Mouse (Mus musculus) hindbrain, embryonic 14.5 days (tissue): Measurements from ENCODE around the gene Ap5z1. TPM values are rescaled to one million over a fixed set of nuclear protein-coding genes. Genes with fewer than 3 reads are reported as not detected.
A peak's percentile ranks its signal among the peaks of the same experiment; 100 is the strongest.

Experiments used
- ATAC-seq: fragments of 200-750 bp; cut with Nextera tagmentation; 2 replicates; pipeline ENCODE4 v1.8.0; 2017; ENCODE audit warnings: moderate number of reproducible peaks, mild to moderate bottlenecking, moderate TSS enrichment, moderate library complexity; ENCODE audit not compliant: low FRiP score
- DNase-seq: peaks from one replicate; pipeline ENCODE4 v3.0.0-alpha.2; 2015; ENCODE audit warnings: low spot score
- H3K27ac ChIP-seq: fragments of 300-500 bp; sonication (generic); 2 replicates; pipeline ENCODE4 v1.5.1; 2014; ENCODE audit warnings: mild to moderate bottlenecking, moderate library complexity
- H3K27me3 ChIP-seq: fragments of 300-500 bp; sonication (generic); 2 replicates; pipeline ENCODE4 v1.6.1; 2014; ENCODE audit warnings: mild to moderate bottlenecking, low read length, mixed read lengths; ENCODE audit not compliant: control insufficient read depth, insufficient read depth
- H3K36me3 ChIP-seq: fragments of 300-500 bp; sonication (generic); replicated peaks from 2 replicates; pipeline ENCODE4 v1.6.1; 2014; ENCODE audit not compliant: control insufficient read depth, insufficient read depth
- H3K4me1 ChIP-seq: fragments of 300-500 bp; sonication (generic); replicated peaks from 2 replicates; pipeline ENCODE4 v1.6.1; 2014; ENCODE audit warnings: antibody characterized with exemption, low read length, mixed read lengths; ENCODE audit not compliant: control insufficient read depth, insufficient read depth
- H3K4me2 ChIP-seq: fragments of 300-500 bp; sonication (generic); replicated peaks from 2 replicates; pipeline ENCODE4 v1.6.1; 2014; ENCODE audit warnings: mild to moderate bottlenecking, moderate library complexity
- H3K4me3 ChIP-seq: fragments of 300-500 bp; sonication (generic); replicated peaks from 2 replicates; pipeline ENCODE4 v1.5.1; 2014; ENCODE audit warnings: mild to moderate bottlenecking, low read length
- H3K9ac ChIP-seq: fragments of 300-500 bp; sonication (generic); 2 replicates; pipeline ENCODE4 v1.6.1; 2014
- H3K9me3 ChIP-seq: fragments of 300-500 bp; sonication (generic); 2 replicates; pipeline ENCODE4 v1.6.1; 2016; ENCODE audit warnings: low read length; ENCODE audit not compliant: control insufficient read depth
- WGBS: fragments of 180-500 bp; shearing (Covaris S2); extraction: QIAGEN DNeasy Blood & Tissue Kit; methylation state at CpG from one replicate; pipeline ENCODE4 v1.1.7; 2014; 5-methylcytosine and 5-hydroxymethylcytosine counted together
- polyA plus RNA-seq: library from polyadenylated mRNA; unstranded; fragments of >200 nt; fragmentation: Nextera tagmentation; extraction: Ambion mirVana; gene quantifications from 2 replicates; pipeline ENCODE4 v1.2.1, GENCODE M21; 2014

Gene Ap5z1
- polyA plus RNA-seq, 1 experiment from 2014 or later = 12.9 TPM

- H3K9me3 ChIP-seq = no peaks in the 10 kb centered on the region
Observed at GRCm38 (mm10) chr5:142477346-142477745, 13.6 kb downstream of the Ap5z1 start.

DNA sequence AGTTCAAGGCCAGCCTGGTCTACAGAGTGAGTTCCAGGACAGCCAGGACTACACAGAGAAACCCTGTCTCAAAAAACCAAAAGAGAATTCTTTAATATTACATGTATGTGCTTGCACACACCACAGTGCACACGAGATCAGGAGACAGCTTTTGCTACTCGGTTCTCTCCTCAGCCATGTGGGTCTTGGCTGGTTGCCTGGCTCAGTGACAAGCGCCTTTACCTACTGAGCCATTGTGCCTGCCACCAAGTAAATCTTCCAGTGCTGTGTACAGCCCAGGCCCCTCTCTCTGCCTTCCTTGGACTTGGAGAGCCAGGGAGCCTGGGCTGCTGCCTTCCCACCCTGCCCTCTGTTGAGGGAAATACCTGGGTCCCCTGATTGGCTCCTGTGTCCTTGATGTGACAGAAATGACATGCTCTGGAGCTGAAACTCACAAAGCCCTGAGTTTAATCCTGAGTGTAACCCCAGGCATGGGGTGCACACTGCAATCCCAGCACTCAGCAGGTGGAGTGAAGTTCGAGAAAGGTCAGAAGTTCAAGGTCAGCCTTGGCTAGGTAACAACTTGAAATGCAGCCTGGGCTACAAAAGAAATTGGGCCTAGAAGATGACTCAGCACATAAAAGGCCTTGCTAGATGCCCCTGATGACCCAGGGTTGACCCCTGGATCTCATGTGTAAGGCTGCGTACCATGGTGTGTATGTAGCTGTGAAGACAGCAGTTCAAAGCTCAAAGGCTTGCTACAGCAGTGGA lies 14.3 kb downstream of the Ap5z1 start:
- no peak overlapping the region for H3K9ac ChIP-seq
- 83% methylated on average over 5 of the region's 5 CpGs for WGBS

More at GRCm38 (mm10) chr5:142477346-142477745, 13.6 kb downstream of the Ap5z1 start:
- Histone ChIP-seq H3K4me2 (no peak overlapping the region), H3K27ac (no peak overlapping the region), H3K27me3 (no peaks in the 10 kb centered on the region), H3K36me3 (peaks cover 14% of the 10 kb centered on the region; the same call in 1 of the 2 replicates), H3K4me1 (no peaks in the 10 kb centered on the region), H3K4me3 (no peak overlapping the region), H3K9ac (no peak overlapping the region)
- ATAC-seq (no peak), DNase-seq (no peak)
- WGBS = 87% methylated on average over 12 of the region's 12 CpGs

GRCm38 (mm10) chr5:142478829-142479435 lies 15.2 kb downstream of the Ap5z1 start:
- Histone ChIP-seq H3K9me3 (no peaks in the 10 kb centered on the region), H3K4me3 (no peak overlapping the region), H3K27ac (no peak overlapping the region), H3K4me1 (no peaks in the 10 kb centered on the region), H3K36me3 (peaks cover 12% of the 10 kb centered on the region; the same call in 1 of the 2 replicates), H3K4me2 (0 out of 2 replicates have a peak overlapping the region, but pooled peaks have one; percentile 21), H3K9ac (no peak overlapping the region), H3K27me3 (no peaks in the 10 kb centered on the region)
- peak; percentile 46; the same call in 1 of the 2 replicates for ATAC-seq
- DNase-seq = peak; percentile 90
- WGBS = 32% methylated on average over 17 of the region's 17 CpGs

More for the DNA sequence above, 14.3 kb downstream of the Ap5z1 start:
- Histone ChIP-seq H3K27ac (no peak overlapping the region), H3K4me2 (no peak overlapping the region), H3K36me3 (peaks cover 14% of the 10 kb centered on the region; the same call in 1 of the 2 replicates), H3K27me3 (no peaks in the 10 kb centered on the region), H3K9me3 (no peaks in the 10 kb centered on the region), H3K4me3 (no peak overlapping the region), H3K4me1 (no peaks in the 10 kb centered on the region)
- DNase-seq (no peak), ATAC-seq (no peak)

GRCm38 (mm10) chr5:142482512-142482911 lies 18.8 kb downstream of the Ap5z1 start:
- H3K27ac ChIP-seq = no peak overlapping the region
- no peaks in the 10 kb centered on the region for H3K9me3 ChIP-seq
- DNase-seq (no peak), ATAC-seq (no peak)
- H3K36me3 ChIP-seq = peaks cover 14% of the 10 kb centered on the region; the same call in 1 of the 2 replicates
- no peak overlapping the region for H3K4me3 ChIP-seq
- no peak overlapping the region for H3K9ac ChIP-seq
- no peaks in the 10 kb centered on the region for H3K27me3 ChIP-seq
- H3K4me1 ChIP-seq = no peaks in the 10 kb centered on the region
- WGBS = 67% methylated on average over 2 of the region's 2 CpGs
- no peak overlapping the region for H3K4me2 ChIP-seq

DNA sequence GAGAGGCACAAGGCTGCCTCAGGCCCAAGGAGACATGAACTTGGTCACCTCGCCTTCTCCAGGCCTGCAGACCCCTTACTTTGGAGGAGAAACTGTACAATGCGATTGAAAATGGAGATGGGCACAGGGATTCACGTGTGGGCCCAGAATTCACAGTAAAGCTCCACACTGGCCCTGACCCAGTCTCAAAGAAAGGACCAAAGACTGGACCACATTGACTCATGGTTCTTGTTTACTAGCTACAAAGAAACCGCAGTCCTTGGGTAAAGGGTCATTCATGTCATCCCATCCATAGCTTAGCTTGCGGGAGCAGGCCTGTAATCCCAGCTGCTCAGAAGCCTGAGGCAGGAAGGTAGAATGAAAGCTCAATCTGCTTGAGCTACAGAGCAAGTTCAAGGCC lies 19.8 kb downstream of the Ap5z1 start:
- Histone ChIP-seq H3K36me3 (peaks cover 18% of the 10 kb centered on the region; the same call in 1 of the 2 replicates), H3K27me3 (no peaks in the 10 kb centered on the region), H3K4me1 (no peaks in the 10 kb centered on the region), H3K4me3 (no peak overlapping the region), H3K9ac (no peak overlapping the region), H3K27ac (no peak overlapping the region), H3K4me2 (no peak overlapping the region), H3K9me3 (no peaks in the 10 kb centered on the region)
- DNase-seq (no peak), ATAC-seq (no peak)
- WGBS = 93% methylated on average over 5 of the region's 5 CpGs

GRCm38 (mm10) chr5:142486654-142487053 lies 22.9 kb downstream of the Ap5z1 start:
- no peak for DNase-seq
- Histone ChIP-seq H3K36me3 (peaks cover 18% of the 10 kb centered on the region; the same call in 1 of the 2 replicates), H3K4me1 (no peaks in the 10 kb centered on the region), H3K27ac (no peak overlapping the region), H3K27me3 (no peaks in the 10 kb centered on the region), H3K4me3 (no peak overlapping the region), H3K9ac (no peak overlapping the region), H3K9me3 (no peaks in the 10 kb centered on the region), H3K4me2 (no peak overlapping the region)
- no peak for ATAC-seq
- WGBS = 67% methylated on average over 9 of the region's 9 CpGs

DNA sequence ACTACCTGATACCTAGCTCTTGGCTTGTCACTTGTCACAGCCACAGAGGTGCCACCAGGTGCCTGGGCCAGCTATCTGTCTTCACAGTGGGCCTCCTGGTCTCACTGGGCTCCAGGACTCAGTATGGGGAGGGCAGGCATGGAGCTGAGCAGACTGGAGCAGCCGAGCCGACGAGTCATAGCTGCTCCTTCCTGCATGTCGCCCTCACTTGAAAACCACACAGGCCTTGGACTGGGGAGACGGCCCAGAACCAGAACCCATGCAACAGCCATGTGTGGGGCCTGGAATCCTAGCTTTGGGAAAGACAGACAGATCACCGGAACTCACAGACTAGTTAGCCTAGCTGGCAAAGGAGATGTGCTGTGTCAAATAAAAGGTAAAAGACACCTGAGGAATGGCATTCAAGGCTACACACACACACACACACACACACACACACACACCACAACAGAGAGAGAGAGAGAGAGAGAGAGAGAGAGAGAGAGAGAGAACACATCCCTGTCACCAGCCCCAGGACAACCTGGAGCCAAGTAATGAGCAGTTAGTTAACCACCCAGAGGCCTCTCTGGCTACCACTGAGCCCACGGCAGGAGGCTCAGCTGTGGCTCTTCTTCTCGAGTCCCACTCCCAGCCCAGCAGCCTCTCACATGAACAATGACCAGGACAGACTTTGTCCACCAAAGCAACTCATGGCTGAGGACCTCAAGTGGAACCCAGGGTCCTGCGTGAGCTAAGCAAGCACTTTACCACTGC lies 26.4 kb downstream of the Ap5z1 start:
- WGBS = 82% methylated on average over 9 of the region's 9 CpGs
- Histone ChIP-seq H3K4me3 (no peak overlapping the region), H3K27ac (no peak overlapping the region), H3K36me3 (peaks cover 11% of the 10 kb centered on the region; the same call in 1 of the 2 replicates), H3K4me1 (no peaks in the 10 kb centered on the region), H3K4me2 (no peak overlapping the region), H3K27me3 (no peaks in the 10 kb centered on the region), H3K9ac (no peak overlapping the region), H3K9me3 (no peaks in the 10 kb centered on the region)
- ATAC-seq (no peak), DNase-seq (no peak)

DNA sequence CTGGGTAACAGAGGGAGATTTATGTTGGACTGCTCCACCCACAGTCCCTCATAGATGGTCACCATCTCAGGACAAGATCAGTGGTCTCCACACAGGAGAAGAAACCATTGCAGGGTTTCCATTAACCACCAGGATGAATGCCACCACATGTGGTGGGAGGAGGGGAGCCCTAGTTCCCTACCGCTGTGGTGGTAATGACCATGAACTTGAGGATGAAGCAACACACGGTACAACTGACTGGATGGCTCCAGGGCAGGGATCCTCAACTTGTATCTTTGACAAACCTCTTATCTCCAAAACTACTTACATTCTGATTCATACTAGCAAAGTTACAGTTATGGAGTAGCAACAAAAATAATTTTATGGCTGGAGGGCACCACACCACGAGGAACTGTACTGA lies 29.6 kb downstream of the Ap5z1 start:
- H3K9ac ChIP-seq = no peak overlapping the region
- H3K27me3 ChIP-seq = no peaks in the 10 kb centered on the region
- WGBS = 87% methylated on average over 3 of the region's 3 CpGs
- no peak for DNase-seq
- H3K9me3 ChIP-seq = no peaks in the 10 kb centered on the region
- H3K36me3 ChIP-seq = peaks cover 4% of the 10 kb centered on the region; the same call in 1 of the 2 replicates
- H3K4me3 ChIP-seq = no peak overlapping the region
- H3K4me1 ChIP-seq = no peaks in the 10 kb centered on the region
- no peak overlapping the region for H3K27ac ChIP-seq
- no peak overlapping the region for H3K4me2 ChIP-seq
- no peak for ATAC-seq
